Mouse (Mus musculus) right cerebral cortex, postnatal 36 days (tissue): Measurements from ENCODE around the gene Klhl15.
"Not testable (repeated sequence)": the region's sequence is repeated elsewhere in the genome, so short reads cannot be mapped to it uniquely, and the experiment has no call there.

Experiments used
- DNase-seq, 2 experiments: peaks; one replicate each; pipeline ENCODE4 v3.0.0; 2022; ENCODE audit warnings: low spot score in 2 of 2, mixed read lengths in 1 of 2

Gene Klhl15

DNA sequence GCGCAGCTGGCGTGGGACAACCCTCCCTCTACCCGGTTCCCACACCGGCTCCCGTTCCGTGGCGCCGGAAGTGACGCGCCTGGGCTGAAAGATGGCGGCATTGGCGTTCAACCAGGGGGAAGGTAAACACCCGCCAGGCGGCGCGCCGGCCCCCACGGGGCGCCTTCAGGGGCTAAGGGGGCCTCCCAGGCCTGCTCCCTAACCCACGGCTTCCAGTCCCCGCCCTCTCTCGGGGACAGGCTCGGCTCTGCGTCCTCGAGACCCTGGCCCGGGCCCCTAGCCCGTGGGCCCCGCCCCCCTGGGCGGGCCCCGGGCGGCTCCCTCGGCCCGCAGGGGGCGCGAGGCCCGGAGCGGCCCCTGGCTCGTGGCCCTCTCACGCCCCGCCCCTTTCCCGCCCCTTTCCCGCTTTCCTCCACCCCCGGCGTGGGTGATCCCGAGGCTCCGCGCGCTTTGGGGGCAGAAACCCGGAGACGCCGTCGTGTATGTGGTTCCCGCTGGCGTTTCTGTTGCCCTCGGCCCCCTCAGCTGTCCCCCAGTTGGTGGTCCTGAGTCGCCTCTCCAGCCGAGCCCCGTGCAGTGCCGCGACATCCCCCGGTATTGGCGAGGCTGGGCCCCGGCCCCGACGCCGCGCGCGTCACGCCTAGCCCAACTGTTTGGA, at the start of gene Klhl15:
TSS of gene Klhl15 (plus strand) at position 68 of the 658 bp plus-strand sequence.
- DNase-seq, result peak; percentile 46 to 68

DNA sequence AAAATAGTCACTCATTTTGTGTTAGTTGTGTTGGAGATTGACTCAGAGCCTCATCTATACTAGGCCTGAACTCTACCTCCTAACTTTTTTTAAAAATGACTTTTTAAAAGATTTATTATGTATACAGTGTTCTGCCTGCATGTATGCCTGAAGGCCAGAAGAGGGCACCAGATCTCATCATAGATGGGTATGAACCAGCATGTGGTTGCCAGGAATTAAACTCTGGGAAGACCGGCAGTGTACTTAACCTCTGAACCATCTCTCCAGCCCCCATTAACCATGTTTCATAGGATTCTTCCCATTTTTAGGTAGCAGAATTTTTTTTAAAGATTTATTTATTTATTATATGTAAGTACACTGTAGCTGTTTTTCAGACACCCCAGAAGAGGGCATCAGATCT, 49.2 kb upstream of the Klhl15 start:
- no peak for DNase-seq

DNA sequence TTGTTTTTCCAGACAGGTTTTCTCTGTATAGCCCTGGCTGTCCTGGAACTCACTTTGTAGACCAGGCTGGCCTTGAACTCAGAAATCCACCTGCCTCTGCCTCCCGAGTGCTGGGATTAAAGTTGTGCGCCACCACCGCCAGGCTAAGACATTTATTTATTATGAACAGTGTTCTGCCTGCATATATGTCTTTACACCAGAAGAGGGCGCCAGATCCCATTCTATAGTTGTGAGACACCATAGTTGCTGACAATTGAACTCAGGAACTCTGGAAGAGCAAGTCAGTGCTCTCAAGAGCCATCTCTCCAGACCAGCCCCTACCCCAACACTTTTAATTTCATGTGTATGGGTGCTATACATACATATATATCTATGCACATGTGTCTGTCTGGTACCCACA, 40.5 kb upstream of the Klhl15 start:
- not testable (repeated sequence) for DNase-seq

DNA sequence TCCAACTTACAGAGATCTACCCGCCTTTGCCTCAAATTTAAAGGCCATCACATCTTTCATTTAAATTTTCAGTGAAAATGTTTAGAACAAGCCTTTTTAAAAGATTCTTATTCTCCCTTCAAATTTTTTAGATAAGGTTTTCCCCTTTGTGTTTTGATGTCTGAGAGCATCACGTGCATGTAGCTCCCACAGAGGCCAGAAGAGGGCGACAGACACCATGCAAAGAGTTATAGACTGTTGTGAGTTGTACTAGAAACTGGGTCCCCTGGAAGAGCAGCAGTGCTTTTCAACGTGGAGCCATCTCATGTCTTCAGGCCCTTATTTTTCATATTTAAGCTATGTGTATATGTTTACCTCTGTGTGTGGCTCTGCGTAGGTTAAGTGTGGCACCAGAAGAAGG, 36.6 kb upstream of the Klhl15 start:
- no peak for DNase-seq

DNA sequence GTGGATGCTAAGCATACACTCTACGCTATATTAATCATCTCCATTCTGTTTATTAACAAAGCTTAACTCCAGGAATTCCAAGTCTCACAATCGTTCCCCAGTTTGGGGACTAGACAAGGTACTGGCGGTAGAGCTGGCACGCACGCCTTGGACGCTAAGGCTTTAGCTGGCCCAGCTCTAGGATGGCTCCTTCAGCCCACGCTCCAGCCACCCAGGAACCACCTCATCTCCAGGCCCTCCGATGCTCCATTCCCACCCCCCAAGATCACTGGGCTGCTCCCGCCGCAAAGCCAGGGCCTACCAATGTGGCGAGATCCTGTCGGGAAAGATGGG, 22.2 kb upstream of the Klhl15 start:
- no peak for DNase-seq

DNA sequence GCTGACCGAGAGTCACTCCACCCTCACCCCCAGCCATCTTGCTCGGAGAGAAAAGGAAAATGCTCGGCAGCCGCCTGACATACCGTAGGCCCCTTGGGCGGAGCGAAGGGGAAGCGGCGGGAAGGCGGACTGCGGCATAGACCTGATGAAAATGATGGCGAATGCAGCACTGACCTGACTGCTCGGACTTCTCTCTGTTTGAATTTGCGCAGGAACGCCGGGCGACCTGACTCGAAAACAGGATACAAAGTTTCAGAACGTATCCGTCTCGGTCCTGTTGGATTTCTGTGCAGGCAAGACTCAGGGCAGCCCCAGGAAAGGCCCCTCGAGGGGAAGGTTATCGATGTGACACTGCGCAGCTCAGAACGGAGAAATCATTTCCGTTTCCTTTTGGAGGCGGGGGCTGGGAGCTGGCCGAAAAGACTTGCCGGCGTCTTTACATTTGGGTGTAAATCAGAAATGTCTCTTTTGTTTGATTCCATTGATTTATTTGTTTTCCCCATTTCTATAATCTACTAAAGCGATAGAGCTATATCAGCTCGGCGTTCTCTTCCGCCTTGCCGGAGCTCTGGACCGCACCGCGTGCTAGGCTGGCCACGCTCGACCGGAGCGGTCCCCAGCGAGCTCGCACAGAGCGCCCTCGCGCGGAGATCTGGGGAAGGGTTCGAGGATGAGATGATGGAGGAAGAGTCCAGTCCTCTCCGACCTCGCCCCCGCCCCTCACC, 21.6 kb upstream of the Klhl15 start, which contains the start of gene Eif2s3x:
TSS of gene Eif2s3x (minus strand) at position 266 of the 725 bp plus-strand sequence.
- DNase-seq, result peak; percentile 56 to 85

DNA sequence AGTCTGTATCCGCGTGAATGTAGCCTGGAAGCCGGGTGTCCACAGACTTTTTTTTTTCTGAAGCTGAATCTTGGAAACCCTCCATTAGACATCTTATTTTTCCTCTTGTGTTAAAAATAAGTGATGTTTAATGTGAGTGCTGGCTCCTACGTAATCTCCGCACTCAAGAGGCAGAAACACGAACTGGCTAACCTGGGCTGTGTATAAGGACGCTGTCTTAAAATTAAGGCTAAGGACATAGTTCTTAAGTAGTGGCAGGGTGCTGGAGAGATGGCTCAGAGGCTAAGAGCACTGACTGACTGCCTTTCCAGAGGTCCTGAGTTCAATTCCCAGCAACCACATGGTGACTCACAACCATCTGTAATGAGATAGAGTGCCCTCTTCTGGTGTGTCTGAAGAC, 21.0 kb upstream of the Klhl15 start:
- no peak for DNase-seq

DNA sequence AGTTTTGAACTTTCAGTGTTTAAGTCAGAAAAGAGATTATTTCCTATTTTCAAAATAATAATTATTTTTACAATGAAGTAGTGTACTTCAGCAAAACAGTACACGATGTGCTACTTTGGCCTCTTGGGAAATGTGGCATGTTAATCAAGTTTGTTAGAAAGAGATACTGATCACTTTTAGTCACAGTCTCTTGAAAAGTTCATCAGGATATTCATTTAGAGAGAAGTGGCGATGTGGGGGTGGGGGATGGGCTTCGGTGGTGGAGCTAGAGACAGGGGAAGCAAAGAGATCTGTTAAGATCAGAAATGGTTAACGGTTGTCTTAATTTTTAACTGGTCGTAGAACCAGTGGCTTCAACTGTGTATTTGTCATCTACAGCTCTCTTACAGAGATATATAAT, 967 bp upstream of the Klhl15 start:
- DNase-seq, result no peak

DNA sequence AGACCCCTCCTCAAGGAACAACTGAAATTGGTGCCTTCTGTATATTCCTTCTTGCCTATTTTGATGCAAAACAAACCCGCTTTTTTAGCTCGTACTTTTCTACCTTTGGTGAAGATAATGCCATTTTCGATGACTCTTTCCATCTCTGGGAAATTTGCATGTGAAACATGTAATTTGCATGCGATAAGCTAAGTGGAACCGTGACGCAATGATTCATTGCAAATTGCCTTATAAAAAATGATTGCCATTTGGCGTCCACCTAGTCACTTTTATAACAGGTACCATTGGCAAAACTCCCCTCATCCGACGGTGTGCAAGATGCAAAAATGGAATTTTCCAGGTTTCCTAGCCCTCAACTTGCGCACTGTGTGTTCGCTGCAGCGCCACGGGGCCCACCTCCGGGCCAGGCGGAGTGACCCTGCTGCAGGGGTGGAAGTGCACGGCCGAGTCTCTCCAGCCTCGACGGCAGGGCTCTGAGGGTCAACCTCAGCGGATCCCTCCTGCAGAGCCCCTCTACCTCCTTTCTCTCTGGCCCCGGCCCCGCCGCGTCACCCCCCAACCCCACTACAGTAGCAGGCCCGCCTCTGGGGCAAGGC, 365 bp upstream of the Klhl15 start:
- DNase-seq, result no peak

DNA sequence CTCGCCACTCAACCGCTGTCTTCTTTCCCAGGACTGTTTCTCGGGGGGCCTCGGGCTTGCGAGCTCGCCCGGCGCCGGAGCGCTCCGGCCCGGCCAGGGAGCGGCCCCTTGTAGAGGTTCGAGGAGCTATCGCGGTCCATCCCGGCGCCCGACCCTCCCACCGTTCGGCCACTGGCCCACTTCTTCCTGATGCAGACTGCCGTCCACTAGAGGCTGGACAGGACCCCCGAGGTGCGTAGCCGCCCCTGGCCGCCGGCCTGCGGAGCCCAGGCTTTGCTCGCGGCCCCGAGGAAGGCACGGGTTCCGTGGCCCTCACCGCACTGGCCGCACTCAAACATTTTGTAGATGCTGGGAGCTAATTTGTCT, 774 bp downstream of the Klhl15 start:
- DNase-seq, result no peak

DNA sequence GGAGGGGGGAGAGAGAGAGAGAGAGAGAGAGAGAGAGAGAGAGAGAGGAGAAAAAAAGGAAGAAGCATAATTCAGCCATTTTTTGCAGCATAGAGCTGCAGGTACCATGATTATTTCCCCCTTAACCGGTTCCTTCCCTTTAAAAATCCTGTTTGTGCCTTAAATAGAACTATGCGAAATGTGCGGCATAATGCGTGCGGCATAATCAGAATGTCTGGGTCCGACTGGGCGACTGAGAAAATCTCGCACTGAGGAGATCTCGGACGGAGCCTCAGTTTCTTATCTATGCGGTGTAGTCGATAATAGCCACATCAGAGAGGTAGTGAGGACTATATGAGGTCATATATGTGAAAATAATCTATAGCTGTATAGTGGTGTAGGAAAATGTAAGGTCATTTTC, 1.2 kb downstream of the Klhl15 start:
- DNase-seq, result no peak

DNA sequence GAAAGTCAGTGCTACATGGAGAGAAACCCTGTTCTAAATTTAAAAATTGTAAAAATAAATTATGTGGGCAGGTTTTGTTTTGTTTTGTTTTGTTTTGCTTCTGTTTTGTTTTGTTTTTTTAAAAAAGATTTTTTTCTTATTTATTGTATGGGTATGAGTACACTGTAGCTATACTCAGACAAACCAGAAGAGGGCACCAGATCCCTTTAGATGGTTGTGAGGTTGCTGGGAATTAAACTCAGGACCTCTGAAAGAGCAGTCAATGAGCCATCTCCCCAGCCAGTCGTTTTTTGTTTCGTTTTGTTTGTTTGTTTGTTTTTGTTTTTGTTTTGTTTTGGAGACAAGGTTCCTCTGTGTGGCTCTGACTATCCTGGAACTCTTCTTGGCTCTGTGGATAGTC, 54.5 kb downstream of the Klhl15 start:
- no peak for DNase-seq

DNA sequence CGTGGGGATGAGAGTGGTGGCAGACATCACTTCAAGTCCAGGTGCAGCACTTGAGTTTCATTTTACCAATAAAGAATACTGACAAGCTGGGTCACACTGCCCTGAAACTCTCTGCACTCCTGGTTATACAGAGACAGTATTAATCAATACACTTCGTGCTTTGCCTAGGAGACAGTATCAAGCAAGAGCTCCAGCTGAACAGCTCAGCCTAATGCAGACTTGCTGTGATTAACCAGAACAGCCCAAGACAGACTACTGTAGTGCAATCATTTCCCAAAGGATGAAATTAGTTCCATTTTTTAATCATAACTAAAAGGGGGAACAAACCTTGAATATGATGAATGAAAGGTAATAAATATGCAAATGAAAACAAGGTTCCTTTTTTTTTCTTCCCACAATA, 68.5 kb downstream of the Klhl15 start:
- no peak for DNase-seq

DNA sequence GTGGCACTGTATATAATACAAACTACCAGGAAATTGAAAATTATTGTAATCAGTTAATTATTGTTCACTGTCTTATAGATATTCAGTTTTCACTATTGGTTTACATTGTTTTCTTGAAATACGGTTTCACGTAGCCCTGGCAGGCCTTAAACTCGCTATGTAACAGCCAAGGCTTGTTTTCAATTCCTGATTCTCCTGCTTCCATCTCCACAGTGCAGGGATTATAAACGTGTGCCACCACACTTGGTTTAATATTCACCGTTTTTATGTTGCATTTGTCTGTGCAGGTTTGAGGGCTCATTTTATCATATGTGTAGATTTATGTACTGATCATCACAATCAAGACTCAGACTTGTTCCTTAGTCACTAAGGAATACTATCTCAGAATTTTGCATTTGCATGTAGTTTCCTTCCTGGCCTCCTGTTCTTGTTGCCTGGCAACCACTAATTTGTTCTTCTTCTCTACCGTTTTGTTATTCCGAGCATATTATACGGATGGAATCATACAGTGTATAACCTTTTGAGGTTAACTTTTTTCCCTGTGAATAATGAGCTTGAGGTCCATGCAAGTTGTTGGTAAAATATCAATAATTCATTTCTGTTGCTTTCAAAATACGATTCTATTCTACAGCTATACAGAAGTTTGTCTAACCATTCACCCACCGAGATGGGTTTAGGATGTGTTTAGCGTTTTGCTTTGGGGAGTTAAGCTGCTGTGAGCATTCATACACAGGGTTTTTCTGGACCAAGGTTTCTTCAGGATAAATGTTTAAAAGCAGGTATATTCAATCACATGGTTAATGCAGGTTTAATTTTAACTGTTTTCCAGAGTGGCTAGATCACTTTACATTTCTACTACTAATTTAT, 86.9 kb downstream of the Klhl15 start:
- no peak for DNase-seq
